Mouse (Mus musculus) bone marrow macrophage, adult 2 months (primary cell): Measurements from ENCODE around the gene Tmem131. TPM values are rescaled to one million over a fixed set of nuclear protein-coding genes. Genes with fewer than 3 reads are reported as not detected.

Experiments used
- H3K27ac ChIP-seq: 2 replicates; pipeline ENCODE4 v1.5.1; 2012; ENCODE audit warnings: low read depth, low read length; ENCODE audit not compliant: insufficient read depth
- H3K4me1 ChIP-seq: 2 replicates; pipeline ENCODE4 v1.6.1; 2012; ENCODE audit warnings: low read length; ENCODE audit not compliant: control insufficient read depth, insufficient read depth
- H3K4me3 ChIP-seq: 2 replicates; pipeline ENCODE4 v1.5.1; 2012; ENCODE audit warnings: mild to moderate bottlenecking, low read length, moderate library complexity; ENCODE audit not compliant: insufficient read depth
- CTCF ChIP-seq: IDR thresholded peaks from 2 replicates; pipeline ENCODE4 v1.5.1; 2012; ENCODE audit warnings: low read depth, mild to moderate bottlenecking, low read length, moderate library complexity
- POLR2A ChIP-seq: IDR thresholded peaks from 2 replicates; pipeline ENCODE4 v1.6.1; 2012; ENCODE audit warnings: mild to moderate bottlenecking, low read depth, low read length, borderline replicate concordance
- polyA plus RNA-seq: library from polyadenylated mRNA; stranded (reverse); fragments of >200 nt; gene quantifications from 2 replicates; pipeline ENCODE4 v1.2.4, GENCODE M21; 2012; ENCODE audit not compliant: missing spikeins, insufficient read depth, insufficient read length

The Tmem131 gene
- polyA plus RNA-seq, 1 experiment: 38.3 TPM

DNA sequence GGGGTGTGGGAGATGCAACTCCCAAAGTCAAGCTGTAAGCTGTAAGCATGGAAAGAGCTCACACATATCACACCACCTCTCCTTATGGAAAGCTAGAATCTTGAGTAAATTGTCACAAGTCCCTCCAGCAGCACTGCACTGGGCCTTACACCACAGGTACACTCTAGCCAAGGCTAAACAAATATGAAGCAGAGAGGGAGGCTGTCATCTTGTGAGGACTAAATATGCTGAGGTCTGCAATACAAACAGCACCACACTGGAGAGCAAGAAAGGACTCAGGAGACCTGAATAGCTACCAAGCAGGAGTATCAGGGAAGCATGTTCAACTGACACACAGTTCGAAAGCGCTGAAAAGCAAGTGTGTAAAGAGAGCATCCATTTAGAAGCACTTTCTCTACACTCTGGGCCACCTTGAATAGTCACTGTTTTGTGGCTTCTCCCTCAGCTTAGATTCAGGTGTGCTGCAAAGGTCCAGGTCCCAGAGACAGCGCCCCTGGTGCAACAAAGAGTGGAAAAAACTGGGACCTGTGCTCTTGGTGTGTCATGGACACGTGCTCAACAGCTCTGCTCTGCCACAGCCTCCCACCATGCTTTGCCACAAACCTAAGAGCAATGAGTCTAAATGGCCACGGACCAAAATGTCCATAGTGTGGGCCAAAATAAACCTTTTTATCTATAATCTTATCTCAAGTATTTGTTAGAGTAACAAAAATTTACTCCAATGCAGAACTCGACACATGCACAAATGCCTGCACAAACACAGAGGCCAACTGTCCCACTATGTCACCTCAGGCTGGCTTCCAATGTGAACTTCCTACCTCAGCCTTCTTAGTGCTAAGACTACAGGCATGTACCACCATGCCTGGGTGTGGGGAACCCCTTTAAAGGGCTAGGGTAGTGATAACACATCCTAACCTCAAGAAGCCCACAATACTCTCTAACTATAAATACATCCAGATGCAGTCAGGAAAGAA, 14.8 kb downstream of the Tmem131 start:
- TF ChIP-seq POLR2A (no peak), CTCF (no peak)
- Histone ChIP-seq H3K4me3 (no peak overlapping the region), H3K4me1 (peaks cover 38% of the 10 kb centered on the region), H3K27ac (no peak overlapping the region)

DNA sequence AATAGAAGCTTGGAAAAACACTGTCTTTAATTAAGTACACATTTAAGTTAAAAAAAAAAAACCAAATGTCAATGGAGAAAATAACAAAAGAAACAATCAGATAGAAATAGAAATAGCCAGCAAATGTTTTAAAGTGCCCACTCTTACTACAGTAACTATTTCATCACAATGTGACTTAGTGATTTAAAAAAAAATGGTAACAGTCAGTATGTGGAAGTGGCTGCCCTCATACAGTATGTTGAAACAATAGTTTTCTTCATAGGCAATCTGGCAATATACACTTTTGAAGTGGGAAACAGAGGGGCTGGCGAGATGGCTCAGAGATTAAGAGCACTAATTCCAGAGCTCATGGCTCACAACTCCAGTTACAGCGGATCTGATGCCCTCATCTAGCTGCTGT, 15.9 kb downstream of the Tmem131 start:
- TF ChIP-seq POLR2A (no peak), CTCF (no peak)
- Histone ChIP-seq H3K4me3 (no peak overlapping the region), H3K27ac (no peak overlapping the region), H3K4me1 (peaks cover 48% of the 10 kb centered on the region)

DNA sequence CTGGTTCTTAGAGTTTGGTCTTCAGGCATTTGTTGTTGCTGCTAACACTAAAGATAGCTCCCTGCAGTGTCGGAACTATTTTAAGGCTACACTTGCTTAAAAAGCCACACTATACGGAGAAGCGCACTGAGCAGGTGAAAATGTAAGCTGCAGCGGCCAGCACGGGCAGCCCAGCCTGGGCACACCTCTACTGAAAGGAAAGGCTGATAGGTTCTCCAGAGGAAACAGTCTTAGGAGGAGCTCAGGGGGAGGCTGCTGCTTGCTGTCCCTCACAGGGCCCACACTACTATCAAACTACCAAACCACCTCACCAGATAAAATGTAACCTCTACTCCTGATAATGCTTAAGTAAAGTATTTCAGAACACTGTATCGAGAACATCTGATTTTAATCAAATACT, 16.7 kb downstream of the Tmem131 start:
- TF ChIP-seq CTCF: no peak
- no peak for TF ChIP-seq POLR2A
- no peak overlapping the region for H3K27ac ChIP-seq
- H3K4me3 ChIP-seq: no peak overlapping the region
- peaks cover 55% of the 10 kb centered on the region for H3K4me1 ChIP-seq

DNA sequence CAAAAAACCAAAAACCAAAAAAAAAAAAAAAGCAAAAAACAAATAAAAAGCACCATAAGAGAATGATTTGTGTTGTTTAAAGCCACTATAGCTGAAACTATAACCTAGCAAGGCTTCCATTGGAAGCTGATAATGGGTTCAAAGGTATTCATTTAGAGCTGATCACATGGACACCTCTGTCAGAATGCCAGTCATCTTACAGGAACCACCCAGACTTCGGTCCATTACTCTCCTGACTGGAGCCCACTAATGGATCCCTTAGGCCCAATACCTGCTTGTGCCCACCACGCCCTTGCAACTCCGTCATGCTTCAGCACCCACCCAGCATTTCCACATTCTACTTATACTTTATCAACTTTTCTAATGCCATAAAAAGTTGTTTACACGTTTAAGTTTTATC, 17.2 kb downstream of the Tmem131 start:
- Histone ChIP-seq H3K4me1 (peaks cover 58% of the 10 kb centered on the region), H3K4me3 (no peak overlapping the region), H3K27ac (no peak overlapping the region)
- no peak for TF ChIP-seq POLR2A
- TF ChIP-seq CTCF: no peak

DNA sequence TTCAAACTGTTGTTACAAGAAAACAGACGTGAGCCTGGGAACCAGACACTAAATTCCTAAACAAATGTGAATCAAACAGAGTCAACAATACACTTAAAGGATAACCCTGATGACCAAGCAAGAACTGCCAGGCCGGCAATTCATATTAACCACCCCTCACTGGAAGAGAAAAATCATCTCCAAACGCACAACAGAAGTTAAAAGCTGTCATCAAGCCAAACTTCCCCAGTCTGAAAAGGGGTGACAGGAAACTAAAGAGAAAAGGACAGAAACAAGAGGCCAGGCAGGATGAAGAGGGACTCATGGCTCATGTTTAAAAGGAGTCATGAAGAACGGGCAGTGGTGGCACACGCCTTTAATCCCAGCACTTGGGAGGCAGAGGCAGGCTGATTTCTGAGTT, 17.7 kb downstream of the Tmem131 start:
- no peak overlapping the region for H3K4me3 ChIP-seq
- H3K4me1 ChIP-seq: peaks cover 58% of the 10 kb centered on the region
- H3K27ac ChIP-seq: no peak overlapping the region
- TF ChIP-seq CTCF (no peak), POLR2A (no peak)

DNA sequence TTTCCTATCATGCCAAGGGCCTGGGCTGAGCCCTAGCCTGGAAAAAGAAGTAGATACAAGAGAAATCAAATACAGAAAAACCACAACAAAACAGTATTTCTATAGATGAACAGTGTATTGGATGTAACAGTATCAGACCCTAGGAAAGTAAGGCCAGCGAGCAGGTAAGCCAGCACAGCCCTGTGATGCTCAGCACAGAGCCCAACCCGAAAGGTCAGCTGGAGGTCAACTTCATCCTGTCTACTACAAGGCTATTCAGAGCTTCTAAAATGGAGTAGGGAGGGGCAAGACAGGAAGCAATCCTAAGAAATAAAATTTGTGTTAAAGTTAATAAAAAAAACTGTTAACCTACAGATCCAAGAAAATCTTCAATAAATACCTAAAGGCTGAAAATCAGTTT, 18.6 kb downstream of the Tmem131 start:
- TF ChIP-seq POLR2A (no peak), CTCF (no peak)
- Histone ChIP-seq H3K4me3 (no peak overlapping the region), H3K4me1 (peaks cover 64% of the 10 kb centered on the region), H3K27ac (no peak overlapping the region)

DNA sequence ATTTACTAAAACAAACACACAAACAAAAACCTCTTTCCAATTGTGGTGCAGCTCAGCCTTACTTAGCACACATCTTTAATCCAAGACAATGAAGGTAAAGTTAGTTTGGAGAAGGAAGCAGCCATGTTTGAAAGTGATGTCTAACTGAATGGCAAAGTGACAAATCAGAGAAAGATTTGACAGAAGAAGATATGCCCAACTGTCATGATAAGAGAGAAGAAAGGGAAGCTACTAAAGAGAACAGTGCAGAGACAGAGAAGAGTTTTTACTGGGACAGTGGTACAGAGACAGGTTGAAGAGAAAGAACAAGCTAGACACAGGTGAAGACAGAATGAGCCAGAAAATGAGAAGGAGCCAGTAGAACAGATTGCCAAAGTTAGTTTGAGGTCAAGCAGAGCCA, 19.6 kb downstream of the Tmem131 start:
- TF ChIP-seq CTCF: no peak
- no peak for TF ChIP-seq POLR2A
- H3K27ac ChIP-seq: no peak overlapping the region
- H3K4me3 ChIP-seq: no peak overlapping the region
- peaks cover 62% of the 10 kb centered on the region for H3K4me1 ChIP-seq

DNA sequence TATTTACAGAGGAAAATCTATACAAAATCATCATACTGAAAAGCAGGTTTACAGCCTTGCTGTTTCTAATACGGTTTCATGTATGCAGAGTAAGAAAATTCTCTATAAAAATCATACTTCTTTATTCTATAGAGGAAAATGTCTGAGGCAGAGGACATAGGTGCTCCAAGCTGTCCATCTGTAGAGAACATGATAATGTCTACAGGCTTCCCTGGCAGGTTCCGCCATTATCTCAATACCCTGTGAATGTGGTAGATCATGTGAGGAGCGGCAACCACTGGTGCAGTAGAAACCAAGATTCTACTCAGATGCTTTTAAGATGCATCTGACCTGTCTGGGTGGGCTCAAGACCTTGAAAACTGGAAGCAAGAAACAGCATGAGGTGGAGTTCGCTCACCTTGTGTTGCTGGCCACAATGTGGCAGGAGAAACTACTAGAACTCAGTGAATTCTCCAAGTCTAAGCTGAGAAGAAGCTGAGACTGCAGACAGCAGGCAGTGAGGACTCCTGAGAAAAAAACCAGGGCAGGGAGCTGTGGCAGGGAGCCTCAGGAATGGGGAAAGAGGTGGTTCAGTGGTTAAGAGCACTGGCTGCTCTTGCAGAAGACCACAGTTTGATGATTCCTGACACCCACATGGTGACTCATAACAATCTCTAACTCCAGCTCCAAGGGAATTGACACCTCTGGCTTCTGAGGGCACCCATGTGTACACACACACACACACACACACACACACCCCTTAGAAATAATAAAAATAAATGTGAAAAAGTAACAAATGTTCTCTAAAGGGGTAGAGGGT, 20.6 kb downstream of the Tmem131 start:
- Histone ChIP-seq H3K4me1 (peaks cover 59% of the 10 kb centered on the region), H3K27ac (peak overlapping the region; percentile 51; the same call in 1 of the 2 replicates), H3K4me3 (no peak overlapping the region)
- TF ChIP-seq POLR2A (no peak), CTCF (no peak)

DNA sequence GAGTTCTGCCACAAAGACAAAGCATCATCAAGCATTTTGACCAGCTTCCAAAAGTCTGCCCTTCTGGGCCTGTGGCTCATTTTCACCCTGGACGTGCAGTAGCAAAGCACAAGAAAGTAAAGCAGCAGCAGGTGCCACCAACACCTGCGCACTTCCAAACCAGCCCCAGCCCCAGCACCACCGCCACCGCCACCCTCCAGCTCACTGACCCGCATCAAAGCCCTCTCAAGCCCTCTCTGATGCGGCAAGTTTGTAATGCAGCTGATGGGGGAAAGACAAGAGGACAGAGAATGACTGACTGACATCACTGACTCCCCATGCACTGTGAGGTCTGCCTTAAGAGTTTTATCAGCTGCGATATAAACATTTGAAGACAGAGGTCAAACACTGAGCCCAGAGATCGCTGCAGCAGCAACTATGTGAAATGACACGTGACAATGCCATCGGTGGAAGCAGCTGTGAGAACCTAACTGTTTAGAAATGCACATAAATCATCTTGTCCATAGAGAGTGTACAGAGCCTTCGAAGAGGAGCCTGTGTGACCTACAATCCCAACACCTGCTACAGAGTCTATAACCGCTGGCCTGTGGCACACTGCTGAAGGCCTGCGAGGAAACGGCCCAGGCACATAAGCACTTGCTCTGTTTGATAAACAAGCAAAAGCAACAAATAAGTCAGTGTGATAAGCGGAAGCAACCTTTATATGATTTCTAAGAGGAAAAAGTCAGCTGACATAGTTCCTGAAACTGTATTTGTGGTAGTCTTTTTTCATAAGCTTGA, 21.7 kb downstream of the Tmem131 start:
- H3K4me1 ChIP-seq: peaks cover 64% of the 10 kb centered on the region
- TF ChIP-seq CTCF (no peak), POLR2A (no peak)

More for the DNA sequence above, 21.7 kb downstream of the Tmem131 start:
- no peak overlapping the region for H3K4me3 ChIP-seq
- H3K27ac ChIP-seq: peak overlapping the region; percentile 24
